Mouse (Mus musculus) activated CD4-positive, CD25-positive, alpha-beta regulatory T cell, adult 9 weeks (primary cell): ENCODE results near the gene Ackr1. TPM values are rescaled to one million over a fixed set of nuclear protein-coding genes. Genes with fewer than 3 reads are reported as not detected.

Source experiments
- polyA plus RNA-seq: library from polyadenylated mRNA; unstranded; fragments of 100-300 nt; shearing (Covaris generic); gene quantifications from one replicate; pipeline ENCODE4 v1.2.1, GENCODE M21; 2017

Gene Ackr1
- polyA plus RNA-seq = not detected

DNA sequence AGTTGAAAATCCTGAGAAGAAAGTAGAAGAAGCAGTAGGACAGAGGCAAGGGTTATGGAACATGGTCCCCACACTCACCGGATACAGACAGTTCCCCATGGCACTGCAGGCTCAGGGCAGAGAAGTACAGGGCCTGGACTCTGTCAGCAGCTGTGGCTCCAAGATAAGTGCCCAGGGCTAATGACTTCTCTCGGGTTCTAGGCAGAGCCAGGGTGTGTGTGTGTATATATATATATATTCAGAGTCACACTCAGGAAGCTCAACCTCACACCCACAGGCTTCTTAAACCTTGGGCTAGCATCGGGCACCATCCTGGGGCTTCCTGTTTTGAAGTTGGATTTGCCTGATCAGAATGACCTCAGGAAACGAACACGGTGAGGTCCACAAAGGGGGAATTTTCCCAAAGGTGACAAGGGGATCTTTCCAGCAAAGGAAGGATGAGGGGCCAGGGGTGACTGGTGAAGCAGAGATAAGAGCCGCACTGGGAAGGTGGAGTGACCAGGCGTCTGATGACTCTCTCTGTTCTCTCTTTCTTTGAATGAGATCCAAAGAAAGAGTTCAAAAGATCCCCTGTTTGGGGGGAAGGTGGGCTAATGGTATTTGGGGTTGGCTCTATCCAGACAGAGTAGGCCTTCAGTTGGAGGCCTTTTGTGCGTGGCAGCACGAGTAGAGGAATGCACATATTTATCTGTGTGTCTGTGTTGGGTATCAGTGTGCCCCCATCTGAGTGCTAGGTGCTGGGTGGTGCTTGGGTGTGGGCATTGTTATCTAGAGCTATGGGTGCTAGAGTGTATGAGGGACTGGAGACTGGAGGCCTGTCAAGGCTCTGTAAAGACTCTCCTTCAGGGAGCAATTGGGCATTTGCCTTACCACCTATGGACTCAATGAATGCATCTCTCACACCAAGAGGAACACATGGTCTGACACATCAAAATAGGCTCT, at the start of gene Ackr1:
Gene Ackr1 (minus strand): TSS at position 439 of the 942 bp plus-strand sequence.

DNA sequence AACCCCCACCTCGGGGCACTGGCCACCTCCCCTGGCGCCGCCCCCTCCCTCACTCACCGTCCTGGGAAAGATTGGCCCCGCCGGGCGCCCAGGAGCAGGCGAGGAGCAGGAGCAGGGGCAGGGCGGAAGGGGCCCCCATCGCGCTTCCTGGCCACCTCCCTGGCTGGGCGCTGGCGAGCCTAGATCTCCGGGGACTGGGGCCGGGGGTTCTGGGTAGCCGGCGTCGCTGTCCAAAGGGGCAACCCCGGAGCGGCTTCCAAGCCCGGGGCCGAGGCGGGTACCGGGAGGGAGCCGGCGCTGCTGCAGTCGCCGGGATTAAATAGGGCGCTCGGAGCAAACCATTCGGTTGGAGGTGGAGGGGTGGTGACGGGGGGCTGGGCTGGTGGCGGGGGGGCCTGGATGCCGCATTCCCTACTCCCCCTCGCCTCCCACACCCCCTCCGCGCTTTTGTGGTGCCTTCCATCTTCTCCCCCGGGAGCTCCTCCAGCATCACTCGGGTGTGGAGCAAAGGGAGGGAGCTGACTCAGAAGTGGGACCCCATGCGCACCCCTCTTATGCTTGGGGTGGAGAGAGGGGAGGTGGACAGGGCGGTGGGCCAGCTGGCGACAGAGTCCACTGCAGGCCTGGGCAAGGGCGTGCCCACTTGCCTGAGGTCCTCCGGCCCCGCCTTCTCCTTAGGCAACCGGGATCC, 34.0 kb upstream of the Ackr1 start, which contains the start of gene Cadm3:
Gene Cadm3 (minus strand): TSS at position 340 of the 691 bp plus-strand sequence.

DNA sequence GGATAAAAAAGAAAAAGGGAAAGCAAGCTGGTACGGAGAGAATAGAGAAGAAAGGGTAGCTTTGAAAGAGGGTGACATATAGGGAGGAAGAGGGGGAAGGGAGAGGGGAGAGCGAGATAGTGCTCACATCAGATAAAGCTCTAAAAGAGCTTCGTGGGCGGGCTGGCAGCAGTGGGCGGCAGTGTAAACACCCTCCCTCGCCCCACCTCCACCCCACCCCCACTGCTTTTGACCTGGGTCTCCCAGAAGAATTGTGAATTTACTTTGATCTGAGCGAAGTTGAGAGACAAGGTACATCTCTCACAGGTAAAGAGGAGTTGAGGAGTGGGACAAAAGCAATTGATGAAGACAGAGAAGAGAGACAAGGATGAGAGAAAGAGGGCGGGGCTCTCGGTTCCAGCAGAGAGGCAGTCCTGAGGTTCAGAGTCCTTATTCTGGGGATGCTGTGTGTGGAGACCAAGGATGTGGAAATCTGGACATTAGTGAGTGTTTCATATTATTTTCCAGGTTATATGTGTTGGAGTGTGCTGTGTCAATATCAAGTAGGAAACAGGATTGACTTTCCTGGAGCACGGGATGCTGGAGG, 16.9 kb upstream of the Ackr1 start, which contains the start of gene Aim2:
Gene Aim2 (plus strand): TSS at position 508 of the 586 bp plus-strand sequence.

Other genes starting within 250 kb of the Ackr1 start
- not detected for gene Olfr1408, start 196.4 kb downstream of the Ackr1 start, polyA plus RNA-seq
- not detected for gene Olfr1406, start 143.1 kb downstream of the Ackr1 start, polyA plus RNA-seq
- not detected for gene Olfr218, start 135.9 kb downstream of the Ackr1 start, polyA plus RNA-seq
- not detected for gene Olfr1404, start 121.4 kb downstream of the Ackr1 start, polyA plus RNA-seq
- gene Fcer1a, start 106.5 kb downstream of the Ackr1 start, polyA plus RNA-seq = not detected
- not detected for gene Olfr418, start 67.7 kb downstream of the Ackr1 start, polyA plus RNA-seq
- gene Mptx2, start 56.0 kb downstream of the Ackr1 start, polyA plus RNA-seq = not detected
- gene Aim2, start 17.1 kb upstream of the Ackr1 start, polyA plus RNA-seq = 69.2 TPM
- gene Cadm3, start 33.9 kb upstream of the Ackr1 start, polyA plus RNA-seq = not detected
- 163 TPM for gene Ifi206, start 157.3 kb upstream of the Ackr1 start, polyA plus RNA-seq
- 57.8 TPM for gene Ifi214, start 202.2 kb upstream of the Ackr1 start, polyA plus RNA-seq